Mouse (Mus musculus) forebrain, embryonic 11.5 days (tissue): ENCODE results near the gene Dusp10. TPM values are rescaled to one million over a fixed set of nuclear protein-coding genes. Genes with fewer than 3 reads are reported as not detected.

Experiments used
- ATAC-seq: fragments of 200-750 bp; cut with Nextera tagmentation; replicated peaks from 2 replicates; pipeline ENCODE4 v1.8.0; 2017; ENCODE audit warnings: moderate TSS enrichment; ENCODE audit not compliant: low FRiP score
- DNase-seq: peaks from one replicate; pipeline ENCODE4 v3.0.0-alpha.2; 2017; ENCODE audit warnings: low spot score
- H3K27ac ChIP-seq: fragments of 300-500 bp; sonication (generic); 2 replicates; pipeline ENCODE4 v1.5.1; 2014; ENCODE audit warnings: low read depth, low read length
- H3K27me3 ChIP-seq: fragments of 300-500 bp; sonication (generic); 2 replicates; pipeline ENCODE4 v1.6.1; 2014; ENCODE audit warnings: mild to moderate bottlenecking, low read length, mixed read lengths; ENCODE audit not compliant: control insufficient read depth, insufficient read depth
- H3K36me3 ChIP-seq: fragments of 300-500 bp; sonication (generic); 2 replicates; pipeline ENCODE4 v1.6.1; 2014; ENCODE audit warnings: mild to moderate bottlenecking, low read length, moderate library complexity, mixed read lengths; ENCODE audit not compliant: control insufficient read depth, insufficient read depth
- H3K4me1 ChIP-seq: fragments of 300-500 bp; sonication (generic); replicated peaks from 2 replicates; pipeline ENCODE4 v1.6.1; 2014; ENCODE audit warnings: low read length, mixed read lengths; ENCODE audit not compliant: control insufficient read depth, insufficient read depth
- H3K4me2 ChIP-seq: fragments of 300-500 bp; sonication (generic); 2 replicates; pipeline ENCODE4 v1.6.1; 2014; ENCODE audit warnings: low read depth, mild to moderate bottlenecking, low read length, moderate library complexity, mixed read lengths; ENCODE audit not compliant: severe bottlenecking
- H3K4me3 ChIP-seq: fragments of 300-500 bp; sonication (generic); 2 replicates; pipeline ENCODE4 v1.5.1; 2014; ENCODE audit warnings: low read depth, low read length
- H3K9ac ChIP-seq: fragments of 300-500 bp; sonication (generic); 2 replicates; pipeline ENCODE4 v1.6.1; 2014; ENCODE audit warnings: low read length
- H3K9me3 ChIP-seq: fragments of 300-500 bp; sonication (generic); 2 replicates; pipeline ENCODE4 v1.6.1; 2016; ENCODE audit warnings: low read length, mixed read lengths; ENCODE audit not compliant: control insufficient read depth
- WGBS: fragments of 180-500 bp; shearing (Covaris S2); extraction: QIAGEN DNeasy Blood & Tissue Kit; methylation state at CpG from one replicate; pipeline ENCODE4 v1.1.7; 2014; 5-methylcytosine and 5-hydroxymethylcytosine counted together
- polyA plus RNA-seq: library from polyadenylated mRNA; unstranded; fragments of >200 nt; fragmentation: Nextera tagmentation; extraction: Ambion mirVana; gene quantifications from 2 replicates; pipeline ENCODE4 v1.2.1, GENCODE M21; 2014

The Dusp10 gene
- polyA plus RNA-seq = 10.0 and 10.8 TPM in 2 replicates

GRCm38 (mm10) chr1:184013106-184013505 lies at the start of gene Dusp10:
TSS of gene Dusp10 (plus strand) at chr1:184013302.
- DNase-seq (no peak), ATAC-seq (no peak)
- Histone ChIP-seq H3K27ac (no peak within 1 kb of the TSS), H3K4me1 (no peaks in the 10 kb centered on the region), H3K4me3 (no peak within 1 kb of the TSS), H3K9ac (no peak within 1 kb of the TSS), H3K36me3 (no peaks in the 10 kb centered on the region), H3K27me3 (no peaks in the 10 kb centered on the region), H3K4me2 (no peak within 1 kb of the TSS), H3K9me3 (no peaks in the 10 kb centered on the region)
- WGBS = 88% methylated on average over 4 of the region's 4 CpGs

DNA sequence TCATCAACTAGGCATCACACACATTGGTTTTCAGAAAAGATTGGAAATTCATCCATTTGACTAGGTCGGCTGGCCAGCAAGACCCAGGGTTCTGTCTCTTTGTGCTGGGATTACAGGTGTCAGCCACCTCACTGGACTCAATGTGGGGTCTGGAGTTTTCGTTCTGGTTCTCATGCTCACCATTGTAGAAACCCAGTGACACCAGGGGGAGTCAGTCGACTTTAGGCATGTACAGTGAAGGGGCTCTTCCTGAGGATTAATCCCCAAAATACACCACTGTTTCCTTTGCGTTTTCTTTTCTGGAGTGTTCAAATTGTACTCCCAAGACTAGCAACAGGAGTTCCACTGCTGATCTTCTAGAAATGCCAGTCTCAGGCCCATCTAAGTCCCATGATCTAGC lies 47.8 kb upstream of the Dusp10 start:
- Histone ChIP-seq H3K9ac (no peak overlapping the region), H3K4me1 (no peaks in the 10 kb centered on the region), H3K4me2 (no peak overlapping the region), H3K9me3 (no peaks in the 10 kb centered on the region), H3K27ac (no peak overlapping the region), H3K27me3 (no peaks in the 10 kb centered on the region), H3K36me3 (no peaks in the 10 kb centered on the region), H3K4me3 (no peak overlapping the region)
- ATAC-seq (no peak), DNase-seq (no peak)
- 77% methylated on average over 4 of the region's 4 CpGs for WGBS

- Histone ChIP-seq H3K27ac (no peak overlapping the region), H3K36me3 (no peaks in the 10 kb centered on the region), H3K9me3 (no peaks in the 10 kb centered on the region), H3K4me1 (no peaks in the 10 kb centered on the region), H3K9ac (no peak overlapping the region), H3K4me2 (no peak overlapping the region), H3K4me3 (no peak overlapping the region), H3K27me3 (no peaks in the 10 kb centered on the region)
- 86% methylated on average over 1 of the region's 1 CpGs for WGBS
- ATAC-seq (no peak), DNase-seq (no peak)
Observed at GRCm38 (mm10) chr1:183969265-183969664, 43.8 kb upstream of the Dusp10 start.

DNA sequence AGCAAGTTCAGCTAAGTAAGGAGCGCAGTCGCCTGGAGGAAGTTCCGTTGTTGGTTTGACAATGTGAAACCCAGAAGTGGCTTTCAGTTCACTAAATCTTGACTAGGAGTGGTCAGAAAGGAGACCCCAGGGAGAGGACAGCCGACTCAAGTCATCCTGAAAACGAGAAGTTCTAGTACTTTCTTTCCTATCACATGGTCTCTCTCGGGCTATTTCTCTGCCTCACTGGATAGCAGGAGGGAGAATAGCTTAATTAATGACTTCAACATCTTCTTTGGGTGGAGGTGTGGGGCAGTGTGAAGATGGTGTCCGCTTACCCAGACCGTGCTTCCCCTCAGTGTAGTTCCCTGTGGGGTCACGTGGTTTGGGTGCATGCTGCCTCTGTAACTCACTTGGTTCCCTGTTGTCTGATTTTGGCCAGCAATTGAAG lies 33.3 kb upstream of the Dusp10 start:
- H3K4me3 ChIP-seq = no peak overlapping the region
- H3K27me3 ChIP-seq = no peaks in the 10 kb centered on the region
- H3K9ac ChIP-seq = no peak overlapping the region
- H3K9me3 ChIP-seq = no peaks in the 10 kb centered on the region
- no peak for ATAC-seq
- DNase-seq = no peak
- no peaks in the 10 kb centered on the region for H3K36me3 ChIP-seq
- no peak overlapping the region for H3K27ac ChIP-seq
- 91% methylated on average over 9 of the region's 9 CpGs for WGBS
- H3K4me1 ChIP-seq = no peaks in the 10 kb centered on the region
- H3K4me2 ChIP-seq = no peak overlapping the region

GRCm38 (mm10) chr1:183982108-183982507 lies 31.0 kb upstream of the Dusp10 start:
- H3K4me3 ChIP-seq = no peak overlapping the region
- no peak overlapping the region for H3K4me2 ChIP-seq
- H3K9ac ChIP-seq = no peak overlapping the region
- DNase-seq = no peak
- ATAC-seq = no peak
- H3K27me3 ChIP-seq = no peaks in the 10 kb centered on the region
- no peaks in the 10 kb centered on the region for H3K9me3 ChIP-seq
- no peaks in the 10 kb centered on the region for H3K36me3 ChIP-seq
- 87% methylated on average over 13 of the region's 13 CpGs for WGBS
- no peaks in the 10 kb centered on the region for H3K4me1 ChIP-seq
- no peak overlapping the region for H3K27ac ChIP-seq

- no peak overlapping the region for H3K4me2 ChIP-seq
- no peaks in the 10 kb centered on the region for H3K9me3 ChIP-seq
- H3K4me3 ChIP-seq = no peak overlapping the region
- H3K9ac ChIP-seq = no peak overlapping the region
- 94% methylated on average over 7 of the region's 7 CpGs for WGBS
- no peak for ATAC-seq
- DNase-seq = no peak
- H3K4me1 ChIP-seq = no peaks in the 10 kb centered on the region
- H3K27ac ChIP-seq = no peak overlapping the region
- H3K27me3 ChIP-seq = no peaks in the 10 kb centered on the region
- no peaks in the 10 kb centered on the region for H3K36me3 ChIP-seq
Observed at GRCm38 (mm10) chr1:183987711-183988245, 25.3 kb upstream of the Dusp10 start.

GRCm38 (mm10) chr1:183991921-183992320 lies 21.2 kb upstream of the Dusp10 start:
- Histone ChIP-seq H3K36me3 (no peaks in the 10 kb centered on the region), H3K4me2 (no peak overlapping the region), H3K27ac (no peak overlapping the region), H3K27me3 (no peaks in the 10 kb centered on the region), H3K4me1 (no peaks in the 10 kb centered on the region), H3K9me3 (no peaks in the 10 kb centered on the region), H3K9ac (no peak overlapping the region), H3K4me3 (no peak overlapping the region)
- DNase-seq (no peak), ATAC-seq (no peak)
- WGBS = 90% methylated on average over 2 of the region's 2 CpGs

DNA sequence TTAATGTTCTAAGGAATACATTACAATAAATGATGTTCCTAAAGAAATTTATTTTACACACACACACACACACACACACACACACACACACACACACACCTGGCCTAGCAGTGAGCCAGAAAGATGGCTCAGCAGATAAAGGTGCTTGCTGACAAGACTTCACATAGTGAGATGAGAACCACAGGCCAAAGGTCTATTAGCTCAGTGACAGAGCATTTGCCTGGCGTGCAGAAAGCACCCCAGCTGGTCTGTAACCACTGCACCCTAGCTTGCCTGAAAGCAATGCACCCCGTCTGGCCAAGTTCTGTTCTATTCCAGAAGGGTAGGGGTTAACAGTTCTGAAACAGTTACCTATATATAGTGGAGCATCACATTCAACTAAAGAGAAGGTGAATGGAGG lies 15.9 kb upstream of the Dusp10 start:
- Histone ChIP-seq H3K9me3 (no peaks in the 10 kb centered on the region), H3K27me3 (no peaks in the 10 kb centered on the region), H3K27ac (no peak overlapping the region), H3K9ac (no peak overlapping the region), H3K36me3 (no peaks in the 10 kb centered on the region), H3K4me2 (no peak overlapping the region), H3K4me3 (no peak overlapping the region), H3K4me1 (no peaks in the 10 kb centered on the region)
- WGBS = 93% methylated on average over 2 of the region's 2 CpGs
- no peak for ATAC-seq
- DNase-seq = no peak

GRCm38 (mm10) chr1:184002470-184002869 lies 10.6 kb upstream of the Dusp10 start:
- 87% methylated on average over 2 of the region's 2 CpGs for WGBS
- H3K4me1 ChIP-seq = no peaks in the 10 kb centered on the region

More at GRCm38 (mm10) chr1:184002470-184002869, 10.6 kb upstream of the Dusp10 start:
- no peak overlapping the region for H3K4me2 ChIP-seq
- H3K9ac ChIP-seq = no peak overlapping the region
- ATAC-seq (no peak), DNase-seq (no peak)
- no peaks in the 10 kb centered on the region for H3K36me3 ChIP-seq
- no peak overlapping the region for H3K4me3 ChIP-seq
- no peaks in the 10 kb centered on the region for H3K9me3 ChIP-seq
- H3K27me3 ChIP-seq = no peaks in the 10 kb centered on the region
- no peak overlapping the region for H3K27ac ChIP-seq
